Mouse (Mus musculus): ENCODE measurements around the gene Cep112.

Gene Cep112

DNA sequence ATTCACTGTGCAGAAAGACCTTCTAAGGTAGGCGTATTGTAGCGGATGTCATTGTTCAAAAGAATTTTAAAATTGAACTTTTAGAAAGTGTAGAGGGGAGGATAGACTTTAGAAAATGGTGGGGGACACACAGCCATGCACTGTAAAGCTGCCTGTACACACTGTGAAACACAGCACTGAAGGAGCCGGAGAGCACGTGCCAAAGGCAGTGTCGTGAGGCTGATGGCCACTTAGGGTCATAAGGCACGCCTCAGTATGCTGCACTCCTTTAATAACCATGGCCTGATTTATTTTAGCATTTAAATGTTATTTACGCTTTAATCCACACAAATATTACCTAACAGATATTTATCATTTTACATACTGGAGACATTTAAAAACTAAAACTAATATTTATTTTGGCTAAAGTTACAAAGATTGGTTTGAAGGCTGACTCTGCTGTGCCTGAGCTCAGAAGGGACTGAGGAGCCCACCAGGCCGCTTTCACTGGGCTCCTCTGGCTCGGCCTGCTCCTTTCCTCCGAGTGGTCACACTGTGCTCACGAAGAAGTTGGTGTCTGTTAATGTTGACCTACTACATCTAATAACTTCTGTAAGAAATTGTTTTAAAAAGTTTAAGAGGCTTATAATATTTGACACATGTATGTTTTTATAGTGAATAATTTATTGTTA lies 19.0 kb downstream of the Cep112 start:
- DNase-seq (ENCODE audit: inconsistent age in 2 of 2, low spot score in 1 of 2), result no peak

DNA sequence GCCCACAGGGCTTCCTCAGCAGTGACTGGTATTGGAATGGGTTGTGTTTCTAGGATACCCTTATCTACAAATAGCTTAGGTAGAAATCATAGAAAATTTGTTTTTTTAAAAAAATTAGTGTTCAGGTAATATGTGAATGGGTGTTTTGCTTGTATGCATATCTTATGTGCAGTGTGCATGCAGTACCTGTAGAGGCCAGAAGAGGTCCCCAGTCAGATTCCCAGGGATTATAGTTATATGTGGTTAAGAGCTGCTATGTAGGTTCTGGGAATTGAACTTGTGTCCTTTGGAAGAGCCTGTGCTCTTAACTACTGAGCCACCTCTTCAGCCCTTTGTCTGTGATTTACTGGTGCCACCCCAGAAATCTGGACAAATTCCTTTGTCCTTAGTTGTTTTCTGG lies 22.2 kb downstream of the Cep112 start:
- peak in 1 of 2 experiments; percentile 64 for DNase-seq (ENCODE audit: inconsistent age in 2 of 2, low spot score in 1 of 2)

DNA sequence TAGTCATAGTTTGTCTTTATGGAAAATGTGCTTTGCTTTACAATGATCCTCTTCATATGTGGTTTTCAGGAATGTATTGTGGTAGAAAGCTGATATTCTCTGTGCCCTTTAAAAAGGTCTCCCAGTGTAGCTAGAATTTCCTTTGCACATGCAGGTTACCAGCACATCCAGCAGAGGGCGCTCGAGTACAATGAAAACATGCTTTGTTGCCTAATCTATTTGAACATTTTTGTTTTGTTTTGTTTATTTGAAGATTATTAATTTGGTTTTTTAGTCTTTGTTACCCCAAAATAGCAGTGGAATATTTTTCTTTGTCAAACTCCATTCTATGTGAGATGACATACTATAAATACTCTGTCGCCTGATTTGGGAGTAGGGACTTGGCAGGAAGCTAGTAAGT lies 24.8 kb downstream of the Cep112 start:
- DNase-seq (ENCODE audit: inconsistent age in 2 of 2, low spot score in 1 of 2), result peak; percentile 67 to 91

DNA sequence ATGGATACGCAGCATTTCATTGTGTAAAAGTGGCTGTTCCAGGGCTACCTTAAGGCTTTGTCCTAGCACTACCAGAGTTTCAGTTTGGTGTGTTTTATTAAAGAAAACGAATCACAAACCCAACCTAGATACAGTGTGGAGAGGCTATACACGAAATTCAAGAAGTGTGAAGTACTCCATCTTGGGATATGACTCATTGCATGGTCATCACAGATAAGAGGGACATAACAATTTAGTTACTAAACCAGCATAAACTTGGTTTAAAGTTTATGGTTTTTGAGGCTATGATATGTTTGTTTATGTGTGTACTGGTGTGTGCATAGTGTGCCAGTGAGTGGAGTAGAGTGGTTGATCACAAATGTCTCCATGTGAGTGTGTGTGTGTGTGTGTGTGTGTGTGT lies 34.6 kb downstream of the Cep112 start:
- no peak for DNase-seq (ENCODE audit: inconsistent age in 2 of 2, low spot score in 1 of 2)

DNA sequence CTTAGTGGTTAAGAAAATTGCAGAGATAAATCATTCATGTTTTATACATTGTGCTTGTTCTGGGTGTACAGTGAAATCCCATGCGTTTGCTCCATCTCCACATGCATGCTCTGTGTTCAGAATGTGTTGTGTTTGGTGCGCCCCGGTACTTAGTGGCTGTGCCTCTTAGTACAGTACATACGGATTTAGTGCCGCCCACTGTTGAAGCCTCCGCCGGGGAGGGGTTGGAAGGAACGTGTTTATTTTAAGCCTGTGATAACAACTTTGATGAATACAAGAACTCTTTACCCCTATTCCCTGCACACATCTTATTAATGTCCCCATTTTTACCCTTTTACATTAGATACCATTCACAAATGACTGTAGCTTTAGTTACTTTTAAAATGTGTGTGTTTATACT lies 39.1 kb downstream of the Cep112 start:
- DNase-seq (ENCODE audit: inconsistent age in 2 of 2, low spot score in 1 of 2), result no peak

DNA sequence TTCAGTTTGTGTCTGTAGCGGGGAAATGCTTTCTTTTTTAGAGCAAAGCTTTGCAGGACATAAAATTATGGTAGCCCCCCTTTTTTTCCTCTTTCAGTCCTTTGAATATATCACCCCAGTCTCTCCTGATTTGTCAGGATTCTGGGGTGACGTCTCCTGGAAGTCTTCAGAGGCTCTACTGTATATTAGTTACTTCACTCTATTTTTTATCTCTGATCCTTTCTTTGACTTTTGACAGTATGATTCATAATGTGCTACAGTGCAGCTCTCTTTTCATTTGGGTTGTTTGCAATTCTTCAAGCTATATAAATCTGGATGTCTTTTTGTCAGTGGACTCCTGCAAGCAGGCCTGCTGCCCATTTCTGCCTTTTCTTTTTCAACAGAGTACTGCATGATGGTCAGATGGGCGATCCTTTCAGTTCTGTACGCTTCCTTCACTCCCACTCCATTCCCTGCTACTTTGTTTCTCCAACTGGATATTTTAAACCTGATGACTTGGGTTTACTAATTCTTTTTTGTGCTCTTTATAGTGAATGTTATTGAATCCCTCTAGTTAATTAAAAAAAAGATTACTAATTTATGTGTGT lies 39.8 kb downstream of the Cep112 start:
- no peak for DNase-seq (ENCODE audit: inconsistent age in 2 of 2, low spot score in 1 of 2)

DNA sequence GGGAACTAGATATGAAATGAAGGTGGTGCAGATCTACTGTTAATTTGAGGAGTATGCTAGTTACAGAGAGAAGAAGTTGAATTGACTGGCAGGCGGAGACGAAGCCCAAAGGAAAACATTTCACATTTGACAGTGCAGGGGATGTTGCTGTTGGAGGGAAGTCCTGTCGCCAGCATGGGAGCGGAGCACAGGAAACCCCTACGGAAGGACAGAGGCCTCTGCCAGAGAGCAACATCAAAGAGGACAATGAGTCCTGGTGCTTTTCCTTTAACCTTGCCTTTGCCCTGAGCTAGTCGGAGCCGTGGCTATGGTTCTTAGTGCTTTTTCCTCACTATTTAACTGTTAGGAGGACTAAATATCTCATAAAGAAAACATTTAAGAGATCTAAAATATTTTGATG lies 50.7 kb downstream of the Cep112 start:
- peak; percentile 34 to 57 for DNase-seq (ENCODE audit: inconsistent age in 2 of 2, low spot score in 1 of 2)

DNA sequence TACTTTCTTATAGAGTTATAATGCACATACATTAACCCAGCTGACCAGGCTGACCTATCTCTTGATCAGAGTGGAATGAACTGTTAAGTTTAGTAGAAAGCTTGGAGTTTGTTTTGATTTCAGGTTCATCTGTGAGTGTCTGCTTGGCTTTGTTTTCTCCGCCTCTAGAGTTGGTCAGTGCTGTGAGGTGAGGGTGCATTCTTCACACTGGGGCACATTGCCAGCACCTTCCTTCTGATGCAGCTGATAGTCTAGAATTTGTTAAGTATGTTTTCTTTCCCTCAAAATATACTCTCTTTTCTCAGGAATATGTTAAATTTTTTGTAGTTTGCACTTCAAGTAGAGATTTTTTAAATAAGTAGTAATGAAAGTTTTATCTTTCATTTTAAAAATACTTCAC lies 51.2 kb downstream of the Cep112 start:
- no peak for DNase-seq (ENCODE audit: inconsistent age in 2 of 2, low spot score in 1 of 2)

DNA sequence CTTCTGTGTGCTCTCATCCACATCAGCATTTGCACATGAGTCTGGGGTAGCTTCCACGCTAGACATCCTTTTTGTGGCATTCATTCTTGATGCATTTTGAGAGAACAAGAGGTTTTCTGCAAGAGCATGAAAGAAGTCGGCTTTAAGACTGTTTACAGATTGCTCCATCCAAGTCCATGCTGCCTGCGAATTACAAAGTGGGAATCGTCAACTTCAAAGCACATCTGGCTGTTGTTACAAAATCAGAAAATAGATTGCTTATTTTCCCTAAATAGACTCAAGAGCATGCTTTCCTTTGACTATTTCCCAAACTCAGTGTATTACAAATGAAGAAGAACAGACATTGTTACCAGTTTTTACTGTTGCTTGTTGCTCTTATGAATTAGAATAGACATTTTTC lies 59.0 kb downstream of the Cep112 start:
- no peak for DNase-seq (ENCODE audit: inconsistent age in 2 of 2, low spot score in 1 of 2)

DNA sequence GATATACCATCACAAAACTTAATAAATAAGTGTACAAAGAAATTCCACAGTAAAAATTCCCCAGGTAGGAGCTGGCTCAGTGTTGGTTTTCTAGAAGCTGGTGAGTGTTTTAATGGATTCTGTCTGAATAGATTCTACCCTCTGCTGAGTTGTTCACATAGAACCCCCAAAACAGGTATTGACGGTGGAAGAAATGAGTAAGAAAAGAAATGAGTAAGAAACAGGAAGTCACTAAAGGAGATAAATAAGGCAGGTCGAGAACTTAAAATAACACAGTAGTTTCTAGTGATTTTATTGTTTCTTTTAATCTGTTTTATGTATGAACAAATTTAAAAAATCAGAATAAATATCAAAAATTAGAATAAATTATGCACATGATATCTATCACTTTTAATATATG lies 63.3 kb downstream of the Cep112 start:
- no peak for DNase-seq (ENCODE audit: inconsistent age in 2 of 2, low spot score in 1 of 2)

DNA sequence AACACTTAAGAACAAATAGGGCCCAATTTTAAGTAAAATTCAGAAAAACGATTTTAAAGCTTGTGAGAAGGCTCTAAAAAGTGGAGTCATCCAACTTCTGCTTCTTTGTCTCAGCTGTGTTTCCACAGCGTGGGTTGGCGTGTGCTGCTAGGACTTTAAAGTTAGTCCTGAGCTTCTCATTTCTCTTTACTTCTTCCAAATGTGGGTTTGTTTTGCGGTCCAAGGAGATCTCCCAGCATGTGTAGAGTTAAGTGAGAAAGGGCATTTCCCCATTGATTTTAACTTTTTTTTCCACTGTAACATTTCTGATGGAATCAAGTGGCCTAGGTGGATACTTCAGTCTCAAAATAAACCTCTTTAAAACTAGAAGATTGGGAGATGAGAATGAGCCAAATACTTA lies 64.9 kb downstream of the Cep112 start:
- DNase-seq (ENCODE audit: inconsistent age in 2 of 2, low spot score in 1 of 2), result no peak

DNA sequence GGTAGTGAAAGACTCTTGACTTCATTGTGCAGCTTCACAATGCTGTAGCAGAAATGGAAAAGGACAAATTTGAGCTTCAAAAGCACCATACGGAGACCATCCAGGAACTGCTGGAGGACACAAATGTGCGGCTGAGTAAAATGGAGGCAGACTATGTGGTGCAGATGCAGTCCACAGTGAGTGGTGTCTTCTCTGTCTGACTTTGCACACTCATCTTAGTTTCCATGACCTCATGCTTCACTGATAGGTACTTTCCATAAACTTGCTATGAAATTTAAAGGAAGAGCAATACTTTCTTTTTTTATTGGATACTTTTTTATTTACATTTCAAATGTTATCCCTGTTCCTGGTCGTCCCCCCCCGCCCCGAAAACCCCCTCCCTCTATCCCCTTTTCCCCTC lies 83.2 kb downstream of the Cep112 start:
- no peak for DNase-seq (ENCODE audit: inconsistent age in 2 of 2, low spot score in 1 of 2)

DNA sequence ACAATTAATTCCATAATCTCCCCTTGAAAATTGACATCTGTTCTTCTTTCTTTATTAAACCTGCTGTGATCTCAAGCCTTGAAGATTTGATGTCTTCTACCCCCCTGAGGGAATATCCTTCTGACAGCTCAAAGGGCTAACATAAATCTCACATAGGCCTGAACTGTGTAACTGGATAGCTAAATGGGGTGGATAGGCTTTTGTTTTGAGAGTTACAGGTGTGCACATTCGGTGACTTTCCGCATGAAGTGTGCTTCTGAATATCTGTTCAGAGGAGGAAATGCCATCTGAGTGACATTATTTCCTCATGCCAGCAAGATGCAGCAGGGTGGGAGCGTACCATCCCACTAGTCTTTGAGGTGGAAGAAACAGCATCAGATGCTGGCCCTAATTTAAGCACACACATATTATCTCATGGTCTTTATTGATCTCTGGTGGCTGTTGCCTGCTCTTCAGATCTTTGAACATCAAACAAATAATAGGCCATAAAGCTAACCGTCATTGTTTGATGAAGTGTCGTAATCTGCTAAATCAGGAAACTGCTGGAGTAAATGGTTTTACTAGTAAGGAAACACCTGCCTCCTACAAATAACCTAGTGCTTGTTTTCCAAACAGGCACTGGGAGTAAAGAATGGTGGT lies 102.9 kb downstream of the Cep112 start:
- DNase-seq (ENCODE audit: inconsistent age in 2 of 2, low spot score in 1 of 2), result no peak

DNA sequence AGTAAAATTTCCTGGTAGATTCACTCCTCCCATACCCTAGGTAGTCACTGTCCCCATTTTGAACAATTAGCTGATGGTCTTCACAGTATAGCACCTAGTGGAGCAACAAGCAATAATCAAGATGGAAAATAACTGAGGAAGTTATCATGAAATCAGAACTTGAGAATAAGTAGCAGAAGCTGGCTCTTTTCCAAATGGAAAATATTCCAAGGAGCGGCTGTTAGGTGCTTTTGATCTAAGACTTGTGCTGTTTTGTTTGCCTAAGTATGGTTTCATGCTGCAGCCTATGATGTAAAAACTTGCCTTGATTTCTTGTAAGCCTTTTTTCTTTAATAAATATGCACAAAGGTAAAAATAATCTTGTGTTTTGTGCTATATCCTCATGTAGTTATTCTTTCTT lies 107.9 kb downstream of the Cep112 start:
- peak in 1 of 2 experiments; percentile 33 for DNase-seq (ENCODE audit: inconsistent age in 2 of 2, low spot score in 1 of 2)

DNA sequence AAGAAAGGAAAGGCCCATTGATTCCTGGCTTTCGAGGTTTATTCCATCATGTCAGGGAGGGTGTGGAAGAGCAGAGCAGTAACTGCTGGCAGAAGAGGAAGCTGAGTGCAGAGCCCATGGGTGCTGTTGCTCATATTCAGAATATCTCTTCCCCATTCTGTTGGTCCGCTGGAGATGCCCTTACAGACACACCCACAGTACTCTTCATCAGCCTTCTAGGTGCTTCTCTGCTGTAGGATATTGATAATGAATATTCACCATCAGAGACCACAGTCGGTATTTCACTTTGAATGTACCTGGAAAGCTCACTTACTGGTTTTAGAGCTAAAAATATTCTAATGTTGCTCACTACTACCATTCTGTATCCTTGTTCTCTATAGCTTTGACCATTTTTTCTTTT lies 109.0 kb downstream of the Cep112 start:
- no peak for DNase-seq (ENCODE audit: inconsistent age in 2 of 2, low spot score in 1 of 2)

DNA sequence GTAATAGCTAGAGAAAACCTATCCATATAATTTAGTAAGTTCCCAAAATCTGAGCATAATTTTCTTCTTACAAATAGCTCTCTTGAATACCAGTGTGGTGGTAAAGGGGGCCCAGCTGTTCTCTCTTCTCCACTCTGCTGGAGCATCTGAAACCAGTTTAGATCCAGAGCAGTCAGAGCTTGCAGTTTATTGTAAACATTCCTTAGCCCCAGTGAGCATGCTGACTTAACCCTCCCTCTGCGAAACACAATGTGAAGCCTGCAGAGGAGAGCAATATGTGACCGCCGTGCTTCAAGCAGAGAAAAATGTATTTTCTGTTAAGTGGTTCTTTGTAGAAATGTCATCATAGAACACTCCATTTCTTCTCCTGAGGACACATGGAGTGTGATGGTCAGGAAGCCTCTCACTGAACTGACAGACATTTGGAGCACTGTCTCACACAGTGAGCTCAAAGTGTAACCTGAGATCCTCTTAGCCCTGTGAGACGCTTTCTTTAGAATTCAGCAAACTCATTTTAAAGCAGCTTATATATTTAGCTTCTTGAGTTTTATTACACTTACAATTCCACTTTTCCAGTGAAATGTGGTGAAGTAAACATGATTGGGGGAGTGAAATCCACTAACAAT lies 128.1 kb downstream of the Cep112 start:
- no peak for DNase-seq (ENCODE audit: inconsistent age in 2 of 2, low spot score in 1 of 2)

DNA sequence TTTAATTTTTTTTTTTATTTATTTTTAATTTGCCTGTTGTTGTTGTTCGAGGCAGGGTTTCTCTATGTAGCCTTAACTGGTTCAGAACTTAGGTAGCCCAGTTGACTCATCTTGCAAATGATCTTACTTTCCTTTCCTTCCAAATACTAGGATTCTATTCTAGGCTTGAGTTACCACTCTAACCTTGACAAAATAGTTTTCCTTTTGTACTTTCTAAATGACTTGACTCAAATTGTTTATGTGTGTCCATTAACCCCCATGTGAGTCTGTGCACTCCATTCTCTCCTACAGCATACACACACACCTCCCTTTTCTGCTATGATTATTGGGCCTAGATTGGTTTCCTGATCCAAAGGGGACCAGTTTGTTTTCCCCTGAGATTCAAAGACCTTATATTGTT lies 128.9 kb downstream of the Cep112 start:
- DNase-seq (ENCODE audit: inconsistent age in 2 of 2, low spot score in 1 of 2), result no peak

DNA sequence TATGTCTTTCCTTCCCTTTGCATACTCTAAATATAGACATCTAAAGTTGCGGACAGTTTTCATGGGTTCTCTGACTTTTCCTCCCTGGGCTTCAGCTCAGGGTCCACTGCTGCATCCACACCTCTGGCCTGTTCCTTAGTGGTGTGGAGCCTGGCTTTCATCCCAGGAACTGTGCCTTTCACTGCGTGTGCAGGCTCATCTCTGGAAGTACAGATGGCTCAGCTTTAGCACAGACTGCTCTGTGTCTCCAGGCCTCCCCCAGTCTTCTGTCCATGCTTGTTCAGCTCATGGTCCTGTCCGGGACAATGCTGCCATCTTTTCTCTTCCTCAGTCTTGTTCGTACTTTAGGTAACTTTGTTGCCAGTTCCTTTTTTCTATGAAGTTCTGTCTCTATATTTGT lies 133.6 kb downstream of the Cep112 start:
- no peak for DNase-seq (ENCODE audit: inconsistent age in 2 of 2, low spot score in 1 of 2)

DNA sequence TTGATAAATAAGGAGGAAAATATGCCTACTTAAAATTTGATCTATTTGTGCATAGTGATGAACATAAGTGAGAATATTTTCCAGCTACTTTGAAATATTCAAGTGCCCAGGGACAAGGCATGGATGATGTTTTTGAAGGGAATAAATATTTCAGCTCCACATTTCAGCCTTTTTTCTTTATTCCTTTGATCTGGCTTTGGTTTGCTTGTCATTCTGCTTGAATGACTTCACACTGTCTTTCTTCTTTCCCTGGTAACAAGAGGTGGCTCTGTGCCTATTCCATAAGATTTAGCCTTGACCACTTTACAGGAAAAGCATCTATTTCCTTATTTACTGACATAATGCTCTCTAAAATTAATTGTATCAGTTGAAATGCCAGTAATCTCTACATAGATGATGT lies 134.5 kb downstream of the Cep112 start:
- no peak for DNase-seq (ENCODE audit: inconsistent age in 2 of 2, low spot score in 1 of 2)

DNA sequence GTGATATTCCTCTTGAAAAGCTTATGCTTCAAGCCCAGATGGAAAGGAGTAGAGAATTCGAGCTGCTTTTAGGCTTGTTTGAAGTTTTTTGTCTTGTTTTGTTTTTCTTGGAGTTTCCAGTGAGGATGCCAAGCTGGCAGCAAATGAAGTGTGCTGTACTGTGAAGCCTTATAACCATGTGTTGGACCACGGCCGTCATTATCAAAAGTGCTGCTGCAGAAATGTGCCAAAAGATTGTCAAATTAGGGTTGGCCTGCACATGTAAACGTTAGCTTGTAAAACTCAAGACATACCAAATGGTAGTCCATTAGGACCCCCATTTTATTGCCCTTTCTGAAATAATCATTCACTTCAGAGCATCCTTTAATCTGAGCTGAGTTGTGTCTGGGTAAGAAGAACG lies 137.1 kb downstream of the Cep112 start:
- DNase-seq (ENCODE audit: inconsistent age in 2 of 2, low spot score in 1 of 2), result no peak

DNA sequence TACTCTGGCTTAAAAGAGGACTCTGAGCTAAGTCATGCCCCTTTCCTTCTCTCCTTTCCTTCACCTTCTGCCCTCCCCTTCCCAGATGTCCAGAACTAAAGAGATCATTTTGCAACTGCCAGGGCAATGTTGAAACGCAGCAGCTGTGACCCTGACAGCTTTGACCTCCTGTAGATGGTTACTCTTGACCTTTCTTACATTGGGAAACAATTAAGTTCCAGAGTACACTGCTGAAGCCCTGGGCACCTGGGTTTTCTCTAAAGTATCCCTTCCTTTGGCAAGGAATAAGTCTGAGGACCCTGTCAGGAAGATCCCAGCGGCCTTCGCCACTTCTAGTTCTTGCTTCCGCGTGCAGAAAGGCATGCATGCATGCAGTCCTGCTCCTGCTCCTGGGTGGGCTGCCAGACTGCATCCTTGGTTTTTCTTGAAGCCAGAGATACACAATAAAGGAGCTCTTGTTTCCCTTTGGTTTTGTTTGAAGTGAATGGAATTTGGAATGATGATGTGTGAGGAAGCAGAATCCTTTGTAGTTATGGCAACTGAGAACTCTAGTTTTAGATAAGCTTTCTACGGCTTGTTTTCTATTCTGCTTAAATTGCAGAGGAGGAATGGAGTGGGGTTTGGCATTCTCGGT lies 161.7 kb downstream of the Cep112 start:
- peak in 1 of 2 experiments; percentile 77 for DNase-seq (ENCODE audit: inconsistent age in 2 of 2, low spot score in 1 of 2)

All from adrenal gland, adult (tissue).